Mouse (Mus musculus) adrenal gland, postnatal 4 days (tissue): ENCODE results near the gene Gak. TPM values are rescaled to one million over a fixed set of nuclear protein-coding genes. Genes with fewer than 3 reads are reported as not detected.
"Not testable (repeated sequence)": the region's sequence is repeated elsewhere in the genome, so short reads cannot be mapped to it uniquely, and the experiment has no call there.

Source experiments
- DNase-seq, 2 experiments: peaks; one replicate each; pipeline ENCODE4 v3.0.0; 2021 to 2022; ENCODE audit warnings: low spot score in 2 of 2, mixed read lengths in 2 of 2
- total RNA-seq, 2 experiments: library from RNA; stranded (reverse); gene quantifications; 2 replicates each; pipeline ENCODE4 v1.2.3; 2021

Gak gene
- total RNA-seq, 2 experiments from 2014 or later = 88.6 to 95.3 TPM

DNA sequence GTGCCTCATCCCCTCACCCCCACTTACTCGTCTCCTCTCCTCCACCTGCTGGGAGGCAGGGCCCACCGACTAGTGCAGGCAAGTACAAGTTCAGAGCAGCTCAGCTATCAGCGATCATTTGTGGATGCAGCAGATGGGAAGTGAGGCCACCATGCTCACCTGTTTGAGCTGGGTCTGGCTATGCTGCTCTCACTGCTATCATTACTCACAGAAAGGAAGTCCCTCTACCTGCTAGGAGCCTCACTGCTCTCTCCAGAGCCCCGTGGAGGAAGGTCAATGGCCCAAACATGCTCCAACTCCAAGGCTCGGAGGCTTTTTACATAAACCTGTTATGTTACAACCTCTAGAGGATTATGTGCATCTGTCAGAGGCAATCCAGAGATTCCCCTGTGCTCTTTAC, 27.9 kb upstream of the Gak start:
- no peak for DNase-seq

DNA sequence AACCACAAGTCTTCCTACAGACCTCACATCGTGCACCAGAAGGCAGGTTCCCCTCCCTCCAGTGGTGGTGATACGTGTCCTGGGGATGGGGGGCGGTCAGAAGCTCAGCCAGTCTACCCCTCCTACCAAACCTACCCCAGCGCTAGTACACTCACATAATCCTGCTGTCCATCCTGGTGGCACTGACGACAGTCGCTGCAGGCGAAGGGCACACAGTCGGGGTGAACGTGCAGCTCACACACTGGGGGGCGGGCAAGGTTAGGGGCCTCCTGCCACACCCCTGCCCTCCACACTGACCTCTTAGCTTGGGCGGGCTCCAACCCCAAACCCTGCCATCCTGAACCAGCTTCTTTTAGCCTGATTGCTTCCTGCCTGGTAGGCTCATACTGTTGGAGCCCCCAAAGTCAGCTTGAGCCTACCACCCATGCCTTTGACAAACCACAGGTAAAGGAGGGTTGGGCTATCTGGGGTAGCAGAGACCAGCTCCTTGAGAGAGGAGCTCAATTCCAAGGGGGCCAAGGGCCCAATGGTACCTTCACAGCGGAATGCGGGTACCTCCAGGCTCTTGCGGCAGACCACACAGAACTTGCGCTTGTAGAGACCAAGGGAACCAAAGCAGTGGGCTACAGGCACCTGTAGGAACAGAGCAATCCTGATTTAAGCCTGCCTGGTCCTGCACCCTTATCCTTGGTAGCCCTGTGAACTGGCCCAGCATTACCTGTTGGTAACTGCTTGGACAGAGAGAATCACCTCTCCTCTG, 26.5 kb upstream of the Gak start:
- no peak for DNase-seq

- no peak for DNase-seq
Observed at GRCm38 (mm10) chr5:108655381-108655780, 25.8 kb upstream of the Gak start.

GRCm38 (mm10) chr5:108654444-108654990, 25.0 kb upstream of the Gak start:
- no peak for DNase-seq

DNA sequence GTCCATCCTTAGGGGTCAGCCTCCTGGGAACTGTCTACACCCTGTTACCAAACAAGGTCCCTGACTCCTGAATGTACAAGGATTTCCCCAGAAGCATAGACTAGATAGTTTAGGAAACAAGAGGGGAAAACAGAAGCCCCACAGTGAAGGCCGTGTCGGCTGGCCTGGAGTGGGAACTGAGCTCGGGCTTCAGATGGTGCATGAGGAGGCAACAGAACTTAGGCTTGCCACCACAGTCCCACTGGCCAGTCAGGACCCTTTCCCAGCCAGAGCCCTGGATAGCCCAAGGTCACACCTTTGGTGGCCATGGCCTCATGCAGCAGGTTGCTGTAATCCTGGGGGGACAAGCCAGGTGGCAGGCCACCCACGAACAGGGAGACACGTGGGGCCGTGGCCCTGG, 23.8 kb upstream of the Gak start:
- DNase-seq = no peak

GRCm38 (mm10) chr5:108651823-108652222, 22.3 kb upstream of the Gak start:
- no peak for DNase-seq

GRCm38 (mm10) chr5:108651136-108651720, 21.7 kb upstream of the Gak start:
- DNase-seq = no peak

GRCm38 (mm10) chr5:108650341-108650740, 20.8 kb upstream of the Gak start:
- no peak for DNase-seq

DNA sequence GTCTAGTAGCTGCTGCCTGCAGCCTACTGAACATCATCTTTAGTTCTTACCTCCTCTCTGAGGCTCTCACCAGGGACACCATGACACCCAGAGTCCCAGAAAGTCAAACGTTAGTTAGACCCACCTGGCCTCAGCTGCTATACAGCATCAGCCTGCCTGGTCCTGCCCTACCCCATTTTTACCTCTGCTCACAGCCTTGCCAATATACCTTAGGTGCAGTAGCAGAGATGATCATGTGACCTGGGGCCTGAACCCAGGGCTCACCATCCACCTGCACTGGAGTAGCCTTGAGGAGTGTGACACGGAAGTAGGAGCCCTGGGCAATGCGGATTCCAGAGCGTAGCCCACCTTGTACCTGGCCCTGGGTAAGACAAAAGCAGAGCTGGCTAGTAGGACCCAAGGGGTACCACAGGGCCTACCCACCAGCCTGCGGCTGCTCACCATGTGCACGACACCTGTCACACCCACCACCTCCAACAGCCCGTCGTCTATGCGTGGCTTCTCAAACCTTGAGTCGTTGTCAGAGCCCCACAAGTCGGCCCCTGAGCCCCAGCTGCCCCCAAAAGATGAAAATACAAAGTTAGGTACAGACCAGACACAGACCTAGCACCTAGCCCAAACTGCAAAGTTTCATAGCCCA, 19.5 kb upstream of the Gak start:
- no peak for DNase-seq

GRCm38 (mm10) chr5:108647820-108648465, 18.4 kb upstream of the Gak start:
- DNase-seq = no peak

DNA sequence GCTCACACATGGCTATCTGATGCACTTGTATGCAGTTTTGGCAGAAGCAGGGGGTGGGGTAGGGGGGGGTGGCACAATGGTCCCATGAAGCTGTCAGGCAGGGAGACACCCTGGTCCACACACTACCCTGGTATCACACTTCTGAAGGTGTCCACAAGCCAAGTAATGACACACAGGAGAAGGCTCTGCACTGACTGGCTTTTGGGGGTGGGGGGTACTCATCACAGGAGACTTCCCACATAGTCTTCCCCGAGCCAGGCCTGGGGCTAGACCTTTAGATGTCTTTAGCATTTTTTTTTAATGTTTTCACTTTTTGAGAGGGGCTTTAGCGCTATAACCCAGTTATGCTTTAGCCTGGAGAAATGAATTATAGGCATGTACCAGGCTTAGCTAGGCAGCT, 17.8 kb upstream of the Gak start:
- no peak for DNase-seq

GRCm38 (mm10) chr5:108646343-108646660, 16.7 kb upstream of the Gak start:
- no peak for DNase-seq

DNA sequence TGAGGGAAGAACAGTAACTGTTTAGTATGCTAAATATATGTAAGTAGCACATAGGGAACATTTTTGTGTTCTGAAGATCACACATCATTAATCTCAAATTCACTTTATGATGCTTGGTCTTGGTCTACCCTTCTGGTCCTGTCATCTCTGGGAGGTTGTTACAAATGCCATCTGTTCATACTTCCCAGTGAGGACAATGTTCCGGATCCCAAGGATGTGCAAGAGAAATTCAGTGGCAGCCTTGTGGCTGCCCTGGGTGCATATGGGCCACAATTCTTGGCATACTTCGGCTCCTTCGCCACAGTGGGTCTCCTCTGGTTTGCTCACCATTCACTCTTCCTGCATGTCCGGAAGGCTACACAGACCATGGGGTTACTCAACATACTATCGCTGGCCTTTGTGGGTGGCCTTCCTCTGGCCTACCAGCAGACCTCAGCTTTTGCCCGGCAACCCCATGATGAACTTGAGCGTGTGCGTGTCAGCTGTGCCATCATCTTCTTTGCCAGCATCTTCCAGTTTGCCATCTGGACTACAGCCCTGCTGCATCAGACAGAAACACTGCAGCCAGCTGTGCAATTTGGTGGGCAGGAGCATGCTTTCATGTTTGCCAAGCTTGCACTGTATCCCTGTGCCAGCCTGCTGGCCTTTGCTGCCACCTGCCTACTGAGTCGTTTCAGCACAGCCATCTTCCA, 16.2 kb upstream of the Gak start:
- no peak for DNase-seq

DNA sequence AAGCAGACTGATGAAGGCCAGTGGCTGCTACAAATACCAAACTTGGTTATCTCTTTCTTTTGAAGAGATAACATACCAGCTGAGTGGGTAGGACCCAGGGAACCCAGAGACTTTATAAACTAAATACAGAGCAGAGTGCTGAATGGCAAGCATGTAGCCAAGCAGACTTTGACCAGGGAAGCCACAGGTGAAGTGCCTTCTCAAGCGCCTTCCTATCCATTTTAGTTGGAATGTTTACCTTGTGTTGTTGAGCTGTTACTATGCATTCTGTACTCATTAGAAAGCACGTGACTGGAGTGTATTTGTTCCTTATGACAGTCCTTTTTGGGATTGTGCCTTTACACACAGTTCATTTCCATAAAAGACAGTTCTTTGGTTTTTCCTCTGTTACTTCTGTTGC, 14.1 kb upstream of the Gak start:
- no peak for DNase-seq

GRCm38 (mm10) chr5:108636172-108636571, 6.6 kb upstream of the Gak start:
- no peak for DNase-seq

DNA sequence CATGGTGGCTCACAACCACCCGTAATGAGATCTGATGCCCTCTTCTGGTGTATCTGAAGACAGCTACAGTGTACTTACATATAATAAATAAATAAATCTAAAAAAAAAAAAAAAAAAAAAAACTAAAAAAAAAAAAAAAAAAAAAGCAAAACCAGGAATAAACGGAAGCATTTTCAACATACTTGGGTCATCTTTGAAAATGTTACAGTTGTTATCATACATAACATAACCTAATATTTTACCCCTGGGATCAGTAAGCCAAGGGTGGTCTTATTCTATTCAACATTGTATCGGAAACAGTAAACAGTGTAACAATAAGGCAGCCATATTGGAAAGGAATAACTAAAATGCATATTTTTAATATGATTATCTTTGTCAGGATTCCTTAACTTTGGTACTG, 4.5 kb upstream of the Gak start:
- DNase-seq = not testable (repeated sequence)

DNA sequence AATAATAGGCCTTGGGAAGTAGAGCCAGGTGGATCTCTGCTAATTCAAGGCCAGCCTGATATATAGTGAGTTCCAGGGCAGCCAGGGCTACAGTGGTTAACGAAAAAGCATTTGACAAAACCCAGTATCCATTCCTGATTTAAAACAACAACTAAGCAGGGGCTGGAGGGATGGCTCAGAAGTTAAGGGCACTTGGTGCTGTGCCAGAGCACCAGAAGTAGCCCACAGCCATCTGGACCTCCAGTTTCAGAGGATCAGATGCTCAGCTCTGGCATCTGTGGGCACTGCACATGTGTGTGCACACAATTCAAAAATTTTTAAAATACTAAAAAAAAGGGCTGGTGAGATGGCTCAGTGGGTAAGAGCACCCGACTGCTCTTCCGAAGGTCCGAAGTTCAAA, 4.1 kb upstream of the Gak start:
- DNase-seq = no peak

- no peak for DNase-seq
Observed at GRCm38 (mm10) chr5:108628891-108629633, 493 bp downstream of the Gak start.

DNA sequence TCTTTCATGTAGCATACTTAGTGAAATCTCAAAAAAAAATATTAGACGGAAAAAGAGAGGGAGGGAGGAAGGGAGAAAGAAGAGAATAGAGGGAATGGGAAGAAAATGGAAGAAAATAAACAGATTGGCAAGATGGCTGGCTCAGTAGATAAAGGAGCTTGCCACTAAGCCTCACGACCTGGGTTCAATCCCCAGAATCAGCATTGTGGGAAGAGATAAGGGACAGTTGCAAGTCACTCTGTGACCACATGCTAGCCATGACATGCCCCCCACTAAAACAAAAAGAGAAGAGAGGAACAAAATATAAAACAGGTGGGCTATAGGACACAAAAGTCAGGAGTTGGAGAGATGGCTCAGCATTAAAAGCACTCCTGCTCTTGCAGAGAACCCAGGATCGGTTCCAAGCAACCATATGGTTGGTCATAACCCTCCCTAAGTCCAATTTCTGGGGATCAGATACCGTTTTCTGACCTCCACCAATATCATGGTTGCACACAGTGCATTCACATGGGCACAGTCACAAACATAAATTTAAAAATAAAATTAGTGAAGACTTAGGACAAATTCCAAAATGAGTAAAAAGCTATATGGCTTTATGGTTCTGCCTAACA, 3.4 kb downstream of the Gak start:
- no peak for DNase-seq

- DNase-seq = no peak
Observed at GRCm38 (mm10) chr5:108621870-108622269, 7.7 kb downstream of the Gak start.
